Mouse (Mus musculus): ENCODE measurements around the gene Focad.

GRCm38 (mm10) chr4:88235941-88236340 lies 141.5 kb downstream of the Focad start:
- TF ChIP-seq CTCF (IDR thresholded peaks at IDR 0.05; ENCODE audit: insufficient read depth, low read length) (no peak), POLR2A (IDR thresholded peaks at IDR 0.05; ENCODE audit: borderline replicate concordance, extremely low read depth, low read depth, low read length) (no peak)
